Mouse (Mus musculus): Measurements from ENCODE around the gene Fggy. TPM values are rescaled to one million over a fixed set of nuclear protein-coding genes. Genes with fewer than 3 reads are reported as not detected.

Gene Fggy
- total RNA-seq (2023): 4.3 TPM

GRCm38 (mm10) chr4:95557333-95557956 is at the start of gene Fggy:
Gene Fggy (plus strand): TSS chr4:95557507.

GRCm38 (mm10) chr4:95966928-95967724 is 409.8 kb downstream of the Fggy start, which contains the start of gene Hook1:
Gene Hook1 (plus strand): TSS chr4:95967240.

Data from CD4-positive naive resting alpha-beta T cell, adult 76 days (primary cell).